Mouse (Mus musculus): ENCODE results near the gene Wdr49. TPM values are rescaled to one million over a fixed set of nuclear protein-coding genes. Genes with fewer than 3 reads are reported as not detected.

Gene Wdr49
- polyA plus RNA-seq, 1 experiment from 2014 or later: not detected

- Histone ChIP-seq H3K36me3 (ENCODE audit: control insufficient read depth, insufficient read depth, low read length) (no peaks in the 10 kb centered on the region), H3K4me2 (replicated peaks; ENCODE audit: low read depth, low read length) (no peak overlapping the region), H3K4me3 (ENCODE audit: low read length) (no peak overlapping the region), H3K27me3 (ENCODE audit: control insufficient read depth, insufficient read depth, low read length) (no peaks in the 10 kb centered on the region), H3K27ac (ENCODE audit: low read depth, low read length) (no peak overlapping the region), H3K4me1 (ENCODE audit: control insufficient read depth, insufficient read depth, low read length) (no peaks in the 10 kb centered on the region), H3K9ac (ENCODE audit: low read depth, low read length) (no peak overlapping the region), H3K9me3 (ENCODE audit: control insufficient read depth, low read length) (no peaks in the 10 kb centered on the region)
- ATAC-seq (ENCODE audit: low FRiP score, low TSS enrichment): no peak
- WGBS: 79% methylated on average over 4 of the region's 4 CpGs
Measured at GRCm38 (mm10) chr3:75277455-75277854, 204.5 kb downstream of the Wdr49 start.

- H3K27ac ChIP-seq (ENCODE audit: low read depth, low read length): no peak overlapping the region
- 93% methylated on average over 3 of the region's 3 CpGs for whole genome bisulfite sequencing
Measured at GRCm38 (mm10) chr3:75276522-75276921, 205.4 kb downstream of the Wdr49 start.

GRCm38 (mm10) chr3:75275127-75275526 lies 206.8 kb downstream of the Wdr49 start:
- H3K4me1 ChIP-seq (ENCODE audit: control insufficient read depth, insufficient read depth, low read length): no peaks in the 10 kb centered on the region
- H3K9ac ChIP-seq (ENCODE audit: low read depth, low read length): no peak overlapping the region
- no peak for ATAC-seq (ENCODE audit: low FRiP score, low TSS enrichment)
- no peaks in the 10 kb centered on the region for H3K36me3 ChIP-seq (ENCODE audit: control insufficient read depth, insufficient read depth, low read length)
- no peak overlapping the region for H3K4me2 ChIP-seq (replicated peaks; ENCODE audit: low read depth, low read length)
- no peaks in the 10 kb centered on the region for H3K27me3 ChIP-seq (ENCODE audit: control insufficient read depth, insufficient read depth, low read length)
- no peak overlapping the region for H3K27ac ChIP-seq (ENCODE audit: low read depth, low read length)
- H3K9me3 ChIP-seq (ENCODE audit: control insufficient read depth, low read length): no peaks in the 10 kb centered on the region
- H3K4me3 ChIP-seq (ENCODE audit: low read length): no peak overlapping the region

More at GRCm38 (mm10) chr3:75276522-75276921, 205.4 kb downstream of the Wdr49 start:
- no peaks in the 10 kb centered on the region for H3K9me3 ChIP-seq (ENCODE audit: control insufficient read depth, low read length)
- H3K4me1 ChIP-seq (ENCODE audit: control insufficient read depth, insufficient read depth, low read length): no peaks in the 10 kb centered on the region
- H3K36me3 ChIP-seq (ENCODE audit: control insufficient read depth, insufficient read depth, low read length): no peaks in the 10 kb centered on the region
- no peak overlapping the region for H3K4me3 ChIP-seq (ENCODE audit: low read length)
- no peak for ATAC-seq (ENCODE audit: low FRiP score, low TSS enrichment)
- H3K9ac ChIP-seq (ENCODE audit: low read depth, low read length): no peak overlapping the region
- no peak overlapping the region for H3K4me2 ChIP-seq (replicated peaks; ENCODE audit: low read depth, low read length)
- no peaks in the 10 kb centered on the region for H3K27me3 ChIP-seq (ENCODE audit: control insufficient read depth, insufficient read depth, low read length)

- Histone ChIP-seq H3K27me3 (ENCODE audit: control insufficient read depth, insufficient read depth, low read length) (no peaks in the 10 kb centered on the region), H3K4me3 (ENCODE audit: low read length) (no peak within 1 kb of the TSS), H3K36me3 (ENCODE audit: control insufficient read depth, insufficient read depth, low read length) (no peaks in the 10 kb centered on the region), H3K4me1 (ENCODE audit: control insufficient read depth, insufficient read depth, low read length) (no peaks in the 10 kb centered on the region), H3K9ac (ENCODE audit: low read depth, low read length) (no peak within 1 kb of the TSS), H3K9me3 (ENCODE audit: control insufficient read depth, low read length) (no peaks in the 10 kb centered on the region), H3K27ac (ENCODE audit: low read depth, low read length) (no peak within 1 kb of the TSS), H3K4me2 (replicated peaks; ENCODE audit: low read depth, low read length) (no peak within 1 kb of the TSS)
- ATAC-seq (ENCODE audit: low FRiP score, low TSS enrichment): no peak
- 92% methylated on average over 2 of the region's 2 CpGs for WGBS
Measured at GRCm38 (mm10) chr3:75269978-75270377, 212.0 kb downstream of the Wdr49 start, which contains the start of gene Serpini2. Gene Serpini2, minus strand, starts transcription at chr3:75270078.

GRCm38 (mm10) chr3:75259356-75259755 lies 222.6 kb downstream of the Wdr49 start:
- H3K27me3 ChIP-seq (ENCODE audit: control insufficient read depth, insufficient read depth, low read length): no peaks in the 10 kb centered on the region
- no peak overlapping the region for H3K27ac ChIP-seq (ENCODE audit: low read depth, low read length)
- no peaks in the 10 kb centered on the region for H3K4me1 ChIP-seq (ENCODE audit: control insufficient read depth, insufficient read depth, low read length)
- H3K9me3 ChIP-seq (ENCODE audit: control insufficient read depth, low read length): no peaks in the 10 kb centered on the region
- no peak overlapping the region for H3K4me2 ChIP-seq (replicated peaks; ENCODE audit: low read depth, low read length)
- H3K4me3 ChIP-seq (ENCODE audit: low read length): no peak overlapping the region
- no peak for ATAC-seq (ENCODE audit: low FRiP score, low TSS enrichment)
- H3K9ac ChIP-seq (ENCODE audit: low read depth, low read length): no peak overlapping the region
- no peaks in the 10 kb centered on the region for H3K36me3 ChIP-seq (ENCODE audit: control insufficient read depth, insufficient read depth, low read length)

Other genes with a start within 250 kb of the Wdr49 start
- gene Serpini2, start 212.1 kb downstream of the Wdr49 start, polyA plus RNA-seq (2014; fragmentation: Nextera tagmentation; extraction: Ambion mirVana): not detected in 2 replicates
- 104 and 117 TPM in 2 replicates for gene Pdcd10, start 74.7 kb upstream of the Wdr49 start, polyA plus RNA-seq (2014; fragmentation: Nextera tagmentation; extraction: Ambion mirVana)
- gene Serpini1, start 75.4 kb upstream of the Wdr49 start, polyA plus RNA-seq (2014; fragmentation: Nextera tagmentation; extraction: Ambion mirVana): 4.3 and 4.4 TPM in 2 replicates

Measured in kidney, embryonic 14.5 days (tissue).